Mouse (Mus musculus) MEL (cell line): ENCODE measurements at regions not wholly inside any gene's neighbourhood (a gene's known extent, or its start where the extent isn't known, plus 50 kb on each side); places are given as distances from the start of the nearest gene placed in this dataset.

ENCODE experiments used
- DNase-seq: peaks from one replicate; pipeline ENCODE4 v3.0.0; 2011; ENCODE audit warnings: low read depth, low spot score
- H3K27ac ChIP-seq: 2 replicates; pipeline ENCODE4 v1.5.1; 2012; ENCODE audit warnings: low read depth, mild to moderate bottlenecking, control low read depth, low read length, moderate library complexity; ENCODE audit not compliant: control insufficient read depth
- H3K27me3 ChIP-seq, 2 experiments: fragments of 150-350 bp in 1 of 2; sonication (generic) in 1 of 2; 2 replicates each; pipeline ENCODE4 v1.6.1; 2012; ENCODE audit warnings: low read length in 2 of 2, mild to moderate bottlenecking in 2 of 2, improper control_type of control experiment in 1 of 2, moderate library complexity in 1 of 2; ENCODE audit not compliant: insufficient read depth in 2 of 2, control insufficient read depth in 1 of 2
- H3K36me3 ChIP-seq, 2 experiments: 2 replicates each; pipeline ENCODE4 v1.6.1; 2012 to 2014; ENCODE audit warnings: low read length in 2 of 2, improper control_type of control experiment in 1 of 2, inconsistent platforms in 1 of 2, mild to moderate bottlenecking in 1 of 2; ENCODE audit not compliant: insufficient read depth in 2 of 2, control insufficient read depth in 1 of 2
- H3K4me1 ChIP-seq, 2 experiments: fragments of 150-350 bp in 1 of 2; sonication (generic) in 1 of 2; 2 replicates each; pipeline ENCODE4 v1.6.1; 2012; ENCODE audit warnings: low read length in 2 of 2, improper control_type of control experiment in 1 of 2, mild to moderate bottlenecking in 1 of 2; ENCODE audit not compliant: insufficient read depth in 2 of 2, control insufficient read depth in 1 of 2
- H3K4me3 ChIP-seq, 2 experiments: fragments of 150-350 bp in 1 of 2; sonication (generic) in 1 of 2; 2 replicates each; pipeline ENCODE4 v1.5.1; 2012; ENCODE audit warnings: low read depth in 2 of 2, low read length in 2 of 2, mild to moderate bottlenecking in 2 of 2, moderate library complexity in 2 of 2, control low read depth in 1 of 2, improper control_type of control experiment in 1 of 2; ENCODE audit not compliant: control insufficient read depth in 1 of 2, insufficient read depth in 1 of 2
- H3K79me2 ChIP-seq: 2 replicates; pipeline ENCODE4 v1.6.1; 2012; ENCODE audit warnings: mild to moderate bottlenecking, low read length, moderate library complexity; ENCODE audit not compliant: control insufficient read depth, poor library complexity, insufficient read depth
- H3K9ac ChIP-seq: 2 replicates; pipeline ENCODE4 v1.6.1; 2012; ENCODE audit warnings: low read depth, mild to moderate bottlenecking, control low read depth, low read length, moderate library complexity; ENCODE audit not compliant: control insufficient read depth, poor library complexity, severe bottlenecking
- H3K9me3 ChIP-seq: fragments of 150-350 bp; sonication (generic); replicated peaks from 2 replicates; pipeline ENCODE4 v1.6.1; 2012; ENCODE audit warnings: mild to moderate bottlenecking, low read length, improper control_type of control experiment, moderate library complexity; ENCODE audit not compliant: insufficient read depth
- BHLHE40 ChIP-seq: IDR thresholded peaks from 2 replicates; pipeline ENCODE4 v1.6.1; 2012; ENCODE audit warnings: low read depth, mild to moderate bottlenecking, inconsistent platforms, low read length, improper control_type of control experiment, borderline replicate concordance
- CHD2 ChIP-seq: IDR thresholded peaks from 2 replicates; pipeline ENCODE4 v1.6.1; 2011; ENCODE audit warnings: low read length, improper control_type of control experiment
- CTCF ChIP-seq, 3 experiments: IDR thresholded peaks in 2 of 3; conservative IDR thresholded peaks in 1 of 3; 2 replicates each; pipeline ENCODE4 v1.5.1; 2011 to 2012; ENCODE audit warnings: low read length in 3 of 3, low read depth in 2 of 3, mild to moderate bottlenecking in 2 of 3, improper control_type of control experiment in 1 of 3, inconsistent platforms in 1 of 3, mixed read lengths in 1 of 3, moderate library complexity in 1 of 3; ENCODE audit not compliant: control insufficient read depth in 1 of 3, insufficient read depth in 1 of 3, poor library complexity in 1 of 3, severe bottlenecking in 1 of 3
- E2F4 ChIP-seq: IDR thresholded peaks from 2 replicates; pipeline ENCODE4 v1.6.1; 2011; ENCODE audit warnings: low read depth, low read length, improper control_type of control experiment, borderline replicate concordance
- ELF1 ChIP-seq: IDR thresholded peaks from 2 replicates; pipeline ENCODE4 v1.6.1; 2014; ENCODE audit warnings: low read depth, mild to moderate bottlenecking, inconsistent platforms, low read length, improper control_type of control experiment, moderate library complexity
- ETS1 ChIP-seq: IDR thresholded peaks from 2 replicates; pipeline ENCODE4 v1.6.1; 2012; ENCODE audit warnings: low read depth, mild to moderate bottlenecking, inconsistent platforms, low read length, improper control_type of control experiment, moderate library complexity
- GABPA ChIP-seq: IDR thresholded peaks from 2 replicates; pipeline ENCODE4 v1.6.1; 2012; ENCODE audit warnings: low read depth, mild to moderate bottlenecking, inconsistent platforms, low read length, improper control_type of control experiment, moderate library complexity
- GATA1 ChIP-seq: IDR thresholded peaks from 2 replicates; pipeline ENCODE4 v1.6.1; 2011; ENCODE audit warnings: low read depth, low read length, improper control_type of control experiment
- HCFC1 ChIP-seq: IDR thresholded peaks from 2 replicates; pipeline ENCODE4 v1.6.1; 2012; ENCODE audit warnings: low read depth, mild to moderate bottlenecking, inconsistent platforms, low read length, improper control_type of control experiment, moderate library complexity
- MEF2A ChIP-seq: IDR thresholded peaks from 2 replicates; pipeline ENCODE4 v1.6.1; 2014; ENCODE audit warnings: low read depth, mild to moderate bottlenecking, inconsistent platforms, low read length, improper control_type of control experiment; ENCODE audit not compliant: poor library complexity, insufficient replicate concordance, severe bottlenecking; ENCODE audit errors: extremely low read depth
- MYB ChIP-seq: IDR thresholded peaks from 2 replicates; pipeline ENCODE4 v1.6.1; 2011; ENCODE audit warnings: mild to moderate bottlenecking, low read depth, low read length, improper control_type of control experiment
- MYC ChIP-seq: IDR thresholded peaks from 2 replicates; pipeline ENCODE4 v1.6.1; 2011; ENCODE audit warnings: low read depth, mild to moderate bottlenecking, low read length, improper control_type of control experiment, moderate library complexity
- NELFE ChIP-seq: IDR thresholded peaks from 2 replicates; pipeline ENCODE4 v1.6.1; 2011; ENCODE audit warnings: low read depth, low read length, improper control_type of control experiment
- NRF1 ChIP-seq: IDR thresholded peaks from 2 replicates; pipeline ENCODE4 v1.6.1; 2014; ENCODE audit warnings: low read depth, mild to moderate bottlenecking, inconsistent platforms, low read length, improper control_type of control experiment, moderate library complexity; ENCODE audit not compliant: poor library complexity, insufficient read depth, severe bottlenecking
- POLR2AphosphoS2 ChIP-seq: IDR thresholded peaks from 2 replicates; pipeline ENCODE4 v1.6.1; 2011; ENCODE audit warnings: low read length, improper control_type of control experiment
- POLR2AphosphoS5 ChIP-seq: IDR thresholded peaks from 2 replicates; pipeline ENCODE4 v1.6.1; 2012; ENCODE audit warnings: low read depth, borderline replicate concordance, mild to moderate bottlenecking, inconsistent platforms, low read length, moderate library complexity, mixed read lengths
- RAD21 ChIP-seq: IDR thresholded peaks from 2 replicates; pipeline ENCODE4 v1.6.1; 2011; ENCODE audit warnings: mild to moderate bottlenecking, low read depth, low read length, improper control_type of control experiment
- RCOR1 ChIP-seq: IDR thresholded peaks from 2 replicates; pipeline ENCODE4 v1.6.1; 2012; ENCODE audit warnings: low read depth, mild to moderate bottlenecking, inconsistent platforms, low read length, improper control_type of control experiment
- TAL1 ChIP-seq: IDR thresholded peaks from 2 replicates; pipeline ENCODE4 v1.6.1; 2012; ENCODE audit warnings: mild to moderate bottlenecking, inconsistent platforms, low read length, moderate library complexity, mixed read lengths
- TBP ChIP-seq: IDR thresholded peaks from 2 replicates; pipeline ENCODE4 v1.8.0; 2011; ENCODE audit warnings: low read depth, low read length, improper control_type of control experiment
- UBTF ChIP-seq: IDR thresholded peaks from 2 replicates; pipeline ENCODE4 v1.6.1; 2012; ENCODE audit warnings: low read depth, mild to moderate bottlenecking, inconsistent platforms, low read length, improper control_type of control experiment, moderate library complexity, borderline replicate concordance; ENCODE audit not compliant: insufficient read depth
- USF1 ChIP-seq: IDR thresholded peaks from 2 replicates; pipeline ENCODE4 v1.6.1; 2014; ENCODE audit warnings: low read depth, mild to moderate bottlenecking, inconsistent platforms, low read length, improper control_type of control experiment, moderate library complexity
- ZC3H11A ChIP-seq: IDR thresholded peaks from 2 replicates; pipeline ENCODE4 v1.6.1; 2012; ENCODE audit warnings: low read depth, mild to moderate bottlenecking, inconsistent platforms, low read length, improper control_type of control experiment

- no peak for DNase-seq
- Histone ChIP-seq H3K9ac (no peak overlapping the region), H3K27ac (no peak overlapping the region), H3K27me3 (no peaks in the 10 kb centered on the region), H3K79me2 (no peaks in the 10 kb centered on the region), H3K9me3 (no peaks in the 10 kb centered on the region), H3K36me3 (peaks cover 0 to 4% of the 10 kb centered on the region in 2 experiments; a peak in 2 of 4 replicates), H3K4me3 (no peak overlapping the region), H3K4me1 (peaks cover 2 to 3% of the 10 kb centered on the region in 2 experiments; a peak in 2 of 4 replicates)
- TF ChIP-seq ETS1 (no peak), RCOR1 (no peak)
Observed at GRCm38 (mm10) chr3:149413114-149413513, 422.8 kb upstream of the Adgrl2 start.

GRCm38 (mm10) chr3:149410518-149410917, 420.2 kb upstream of the Adgrl2 start:
- H3K27ac ChIP-seq, result no peak overlapping the region
- TF ChIP-seq CTCF (IDR thresholded peaks at IDR 0.05 in 2 of 3, conservative IDR thresholded peaks at IDR 0.05 in 1 of 3; ENCODE audit: control insufficient read depth in 1 of 3, insufficient read depth in 1 of 3, low read depth in 2 of 3, low read length in 3 of 3, poor library complexity in 1 of 3, severe bottlenecking in 1 of 3) (no peak), POLR2AphosphoS2 (no peak), TBP (no peak), ZC3H11A (no peak), GATA1 (no peak), E2F4 (no peak), MYB (no peak), CHD2 (no peak)
- H3K4me3 ChIP-seq, result no peak overlapping the region
- H3K9me3 ChIP-seq, result no peaks in the 10 kb centered on the region
- peaks cover 0 to 4% of the 10 kb centered on the region in 2 experiments; a peak in 2 of 4 replicates for H3K36me3 ChIP-seq
- no peaks in the 10 kb centered on the region; a peak in 1 of 4 replicates for H3K27me3 ChIP-seq
- no peak for DNase-seq
- no peak overlapping the region for H3K9ac ChIP-seq
- H3K79me2 ChIP-seq, result no peaks in the 10 kb centered on the region
- H3K4me1 ChIP-seq, result peaks cover 2 to 3% of the 10 kb centered on the region in 2 experiments; a peak in 2 of 4 replicates

- TF ChIP-seq GABPA (no peak), NRF1 (no peak), TBP (no peak), POLR2AphosphoS5 (no peak), NELFE (no peak), HCFC1 (no peak), RAD21 (no peak), ELF1 (no peak), UBTF (no peak), MYC (no peak), CTCF (IDR thresholded peaks at IDR 0.05 in 2 of 3, conservative IDR thresholded peaks at IDR 0.05 in 1 of 3; ENCODE audit: control insufficient read depth in 1 of 3, insufficient read depth in 1 of 3, low read depth in 2 of 3, low read length in 3 of 3, poor library complexity in 1 of 3, severe bottlenecking in 1 of 3) (no peak), MYB (no peak), BHLHE40 (no peak), POLR2AphosphoS2 (no peak), RCOR1 (no peak), TAL1 (no peak), MEF2A (no peak), USF1 (no peak)
- TF ChIP-seq, all 39 proteins: peak for 0
- Histone ChIP-seq H3K9ac (no peak overlapping the region), H3K27ac (no peak overlapping the region), H3K4me3 (no peak overlapping the region), H3K9me3 (no peaks in the 10 kb centered on the region), H3K79me2 (no peaks in the 10 kb centered on the region), H3K4me1 (peaks cover 0 to 2% of the 10 kb centered on the region in 2 experiments; a peak in 1 of 4 replicates), H3K27me3 (no peaks in the 10 kb centered on the region; a peak in 1 of 4 replicates), H3K36me3 (no peaks in the 10 kb centered on the region)
- DNase-seq, result no peak
Observed at GRCm38 (mm10) chr3:149408858-149409257, 418.5 kb upstream of the Adgrl2 start.
